Mouse (Mus musculus) stomach, postnatal 0 days (tissue): Measurements from ENCODE around the gene AI467606. TPM values are rescaled to one million over a fixed set of nuclear protein-coding genes. Genes with fewer than 3 reads are reported as not detected.
A peak's percentile ranks its signal among the peaks of the same experiment; 100 is the strongest.

ENCODE experiments used
- ATAC-seq: fragments of 200-750 bp; cut with Nextera tagmentation; 2 replicates; pipeline ENCODE4 v1.8.0; 2017; ENCODE audit not compliant: low FRiP score, low TSS enrichment
- DNase-seq: peaks from one replicate; pipeline ENCODE4 v3.0.0-alpha.2; 2016; ENCODE audit warnings: low spot score
- H3K27ac ChIP-seq: fragments of 300-500 bp; sonication (generic); replicated peaks from 2 replicates; pipeline ENCODE4 v1.5.1; 2014; ENCODE audit warnings: mild to moderate bottlenecking, control low read depth
- H3K27me3 ChIP-seq: fragments of 300-500 bp; sonication (generic); 2 replicates; pipeline ENCODE4 v1.6.1; 2014; ENCODE audit warnings: low read length; ENCODE audit not compliant: control insufficient read depth, insufficient read depth
- H3K36me3 ChIP-seq: fragments of 300-500 bp; sonication (generic); 2 replicates; pipeline ENCODE4 v1.6.1; 2014; ENCODE audit warnings: low read length, mixed read lengths; ENCODE audit not compliant: control insufficient read depth, insufficient read depth
- H3K4me1 ChIP-seq: fragments of 300-500 bp; sonication (generic); replicated peaks from 2 replicates; pipeline ENCODE4 v1.6.1; 2014; ENCODE audit warnings: antibody characterized with exemption; ENCODE audit not compliant: control insufficient read depth, insufficient read depth
- H3K4me2 ChIP-seq: fragments of 300-500 bp; sonication (generic); replicated peaks from 2 replicates; pipeline ENCODE4 v1.6.1; 2014; ENCODE audit warnings: low read depth, mild to moderate bottlenecking, control low read depth, moderate library complexity
- H3K4me3 ChIP-seq: fragments of 300-500 bp; sonication (generic); 2 replicates; pipeline ENCODE4 v1.5.1; 2014; ENCODE audit warnings: low read depth, low read length, control low read depth
- H3K9ac ChIP-seq: fragments of 300-500 bp; sonication (generic); 2 replicates; pipeline ENCODE4 v1.6.1; 2014; ENCODE audit warnings: mild to moderate bottlenecking, low read length, control low read depth, mixed read lengths
- H3K9me3 ChIP-seq: fragments of 300-500 bp; sonication (generic); 2 replicates; pipeline ENCODE4 v1.6.1; 2016; ENCODE audit warnings: low read length; ENCODE audit not compliant: control insufficient read depth
- CTCF ChIP-seq: IDR thresholded peaks from 2 replicates; pipeline ENCODE4 v1.5.1; 2016; ENCODE audit warnings: antibody characterized with exemption, low read depth, mild to moderate bottlenecking, moderate library complexity
- EP300 ChIP-seq: optimal IDR thresholded peaks from 2 replicates; pipeline ENCODE3; 2016; ENCODE audit warnings: antibody characterized with exemption
- WGBS: fragments of 180-500 bp; shearing (Covaris S2); extraction: QIAGEN DNeasy Blood & Tissue Kit; methylation state at CpG from one replicate; pipeline ENCODE4 v1.1.7; 2014; 5-methylcytosine and 5-hydroxymethylcytosine counted together
- polyA plus RNA-seq: library from polyadenylated mRNA; unstranded; fragments of >200 nt; fragmentation: Nextera tagmentation; extraction: Ambion mirVana; gene quantifications from 2 replicates; pipeline ENCODE4 v1.2.1, GENCODE M21; 2015

AI467606 gene
- 4.0 and 4.1 TPM in 2 replicates for polyA plus RNA-seq

- peak; percentile 62 for DNase-seq
- no peaks in the 10 kb centered on the region for H3K4me1 ChIP-seq
- no peaks in the 10 kb centered on the region for H3K27me3 ChIP-seq
- ATAC-seq, result peak; percentile 85
- 63% methylated on average over 16 of the region's 16 CpGs for WGBS
- H3K9ac ChIP-seq, result no peak within 1 kb of the TSS
- H3K9me3 ChIP-seq, result no peaks in the 10 kb centered on the region
- H3K4me2 ChIP-seq, result peak within 1 kb of the TSS; percentile 44
- TF ChIP-seq CTCF, result no peak
- TF ChIP-seq EP300, result no peak
- H3K27ac ChIP-seq, result no peak within 1 kb of the TSS
- H3K4me3 ChIP-seq, result peak within 1 kb of the TSS; percentile 18; the same call in 1 of the 2 replicates
- H3K36me3 ChIP-seq, result no peaks in the 10 kb centered on the region
Measured at GRCm38 (mm10) chr7:127091114-127091896, at the start of gene AI467606. TSS of gene AI467606 (plus strand) at chr7:127091359.

DNA sequence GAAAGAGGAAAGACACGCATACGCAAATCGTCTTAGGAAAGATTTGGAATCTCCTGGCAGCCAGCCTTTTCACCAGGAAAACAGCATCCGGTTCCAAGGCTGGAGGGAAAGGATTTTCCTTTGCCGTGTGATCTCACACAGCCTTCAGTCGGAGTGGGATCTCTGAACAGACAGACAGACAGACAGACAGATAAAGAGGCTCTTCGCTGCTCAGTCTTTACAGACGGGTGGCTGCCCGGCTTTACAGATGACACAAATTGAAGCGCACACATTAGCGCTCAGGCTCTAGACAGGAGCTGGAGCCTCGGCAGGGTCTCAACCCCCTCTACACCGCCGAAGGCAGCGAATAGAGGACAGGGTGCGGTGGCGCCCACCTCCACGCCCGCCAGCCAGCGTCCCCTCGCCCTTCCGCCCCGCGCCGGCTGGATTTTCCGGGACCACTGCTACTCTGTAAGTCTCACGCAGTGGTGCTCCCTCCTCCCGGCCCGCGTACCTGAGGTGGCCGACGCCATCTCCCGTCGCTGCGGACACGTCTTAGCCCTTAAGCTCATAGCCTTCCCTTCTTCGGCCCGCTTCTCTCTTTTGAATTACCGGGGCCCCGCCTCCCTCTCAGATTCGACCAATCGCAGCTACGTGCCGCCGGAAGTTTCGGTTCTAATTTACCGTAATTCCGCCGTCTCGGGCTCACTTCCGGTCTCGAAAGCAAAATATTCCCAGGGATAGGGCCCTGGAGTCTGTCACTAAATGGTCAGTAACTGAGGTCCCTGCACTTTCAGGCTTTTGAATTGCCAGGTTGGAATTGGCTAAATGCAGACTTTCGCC is 49.1 kb upstream of the AI467606 start, which contains the start of gene Kif22:
TSS of gene Kif22 (minus strand) at position 621 of the 822 bp plus-strand sequence.
- H3K36me3 ChIP-seq, result no peaks in the 10 kb centered on the region
- no peaks in the 10 kb centered on the region for H3K27me3 ChIP-seq
- under 1% methylated on average over 53 of the region's 53 CpGs for WGBS
- peak; percentile 90 for DNase-seq
- peak; percentile 93 for ATAC-seq
- no peaks in the 10 kb centered on the region for H3K4me1 ChIP-seq
- peak within 1 kb of the TSS; percentile 78 for H3K9ac ChIP-seq
- peak within 1 kb of the TSS; percentile 97 for H3K4me2 ChIP-seq
- H3K9me3 ChIP-seq, result no peaks in the 10 kb centered on the region
- H3K4me3 ChIP-seq, result peak within 1 kb of the TSS; percentile 84
- H3K27ac ChIP-seq, result peak within 1 kb of the TSS; percentile 40
- TF ChIP-seq CTCF, result no peak
- no peak for TF ChIP-seq EP300

- WGBS, result 64% methylated on average over 5 of the region's 5 CpGs
- ATAC-seq (no peak), DNase-seq (no peak)
- no peak overlapping the region for H3K4me2 ChIP-seq
- no peak overlapping the region for H3K27ac ChIP-seq
- no peaks in the 10 kb centered on the region for H3K4me1 ChIP-seq
- no peak overlapping the region for H3K9ac ChIP-seq
- H3K36me3 ChIP-seq, result no peaks in the 10 kb centered on the region
- H3K4me3 ChIP-seq, result no peak overlapping the region
- peak; percentile 25; the same call in 1 of the 2 replicates for TF ChIP-seq CTCF
- TF ChIP-seq EP300, result no peak
- no peaks in the 10 kb centered on the region for H3K27me3 ChIP-seq
- no peaks in the 10 kb centered on the region for H3K9me3 ChIP-seq
Measured at GRCm38 (mm10) chr7:127055026-127055585, 36.1 kb upstream of the AI467606 start.

- no peaks in the 10 kb centered on the region for H3K9me3 ChIP-seq
- H3K4me1 ChIP-seq, result no peaks in the 10 kb centered on the region
- H3K27me3 ChIP-seq, result no peaks in the 10 kb centered on the region
- H3K4me3 ChIP-seq, result no peak overlapping the region
- H3K4me2 ChIP-seq, result no peak overlapping the region
- no peak overlapping the region for H3K9ac ChIP-seq
- ATAC-seq (no peak), DNase-seq (no peak)
- H3K27ac ChIP-seq, result no peak overlapping the region
- TF ChIP-seq EP300, result no peak
- peak; percentile 15; the same call in 1 of the 2 replicates for TF ChIP-seq CTCF
- 86% methylated on average over 6 of the region's 6 CpGs for WGBS
- no peaks in the 10 kb centered on the region for H3K36me3 ChIP-seq
Measured at GRCm38 (mm10) chr7:127065538-127065937, 25.6 kb upstream of the AI467606 start.

GRCm38 (mm10) chr7:127066317-127066716 is 24.8 kb upstream of the AI467606 start:
- H3K4me2 ChIP-seq, result no peak overlapping the region
- DNase-seq (no peak), ATAC-seq (no peak)
- no peak overlapping the region for H3K27ac ChIP-seq
- no peaks in the 10 kb centered on the region for H3K27me3 ChIP-seq
- no peaks in the 10 kb centered on the region for H3K9me3 ChIP-seq
- H3K36me3 ChIP-seq, result no peaks in the 10 kb centered on the region
- no peak overlapping the region for H3K4me3 ChIP-seq
- 54% methylated on average over 4 of the region's 4 CpGs for WGBS
- no peaks in the 10 kb centered on the region for H3K4me1 ChIP-seq
- TF ChIP-seq CTCF (no peak), EP300 (no peak)
- no peak overlapping the region for H3K9ac ChIP-seq
